Mouse (Mus musculus) kidney, adult 18-20 months (tissue): ENCODE results near the gene Blcap.

Experiments used
- DNase-seq: peaks from one replicate; pipeline ENCODE4 v3.0.0; 2021

Blcap gene

DNA sequence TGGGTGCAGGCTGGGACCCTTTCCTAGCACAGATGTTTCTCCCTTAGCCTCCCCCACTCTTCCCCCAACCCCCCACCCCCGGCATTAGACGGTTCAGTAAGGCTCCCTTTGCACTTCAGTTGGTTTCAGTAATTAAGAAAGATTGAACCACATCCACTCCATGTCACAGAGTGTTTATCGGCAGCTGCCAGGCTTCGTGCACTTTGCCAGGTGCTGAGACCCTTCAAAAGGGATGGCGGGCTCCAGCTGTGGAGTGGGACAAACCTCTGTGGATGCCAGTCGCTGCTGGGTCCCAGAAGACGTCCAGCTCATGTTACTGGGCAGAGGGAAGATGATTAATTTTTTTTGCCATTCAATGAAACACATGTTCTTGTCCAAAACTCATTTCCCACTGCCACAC is 52.6 kb downstream of the Blcap start:
- DNase-seq = no peak

DNA sequence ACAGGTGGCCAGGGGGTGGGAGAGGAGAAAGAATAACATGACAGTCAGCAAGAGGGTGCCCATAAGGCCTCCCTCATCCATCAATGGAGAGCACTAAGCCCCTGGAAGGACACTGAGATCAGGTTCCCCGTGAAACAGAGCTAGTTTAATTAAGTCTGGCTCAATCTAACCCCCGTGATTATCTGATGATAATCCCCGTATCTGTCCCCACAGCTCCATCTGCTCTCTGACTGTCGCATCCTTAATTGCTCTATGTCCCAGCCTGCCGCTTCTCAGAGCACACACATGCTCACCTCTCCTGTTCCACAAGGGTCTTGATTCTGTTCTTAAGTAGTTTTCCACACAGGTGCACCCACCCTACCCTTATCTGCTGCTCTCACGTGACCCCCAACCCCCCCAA is 53.5 kb downstream of the Blcap start:
- no peak for DNase-seq

DNA sequence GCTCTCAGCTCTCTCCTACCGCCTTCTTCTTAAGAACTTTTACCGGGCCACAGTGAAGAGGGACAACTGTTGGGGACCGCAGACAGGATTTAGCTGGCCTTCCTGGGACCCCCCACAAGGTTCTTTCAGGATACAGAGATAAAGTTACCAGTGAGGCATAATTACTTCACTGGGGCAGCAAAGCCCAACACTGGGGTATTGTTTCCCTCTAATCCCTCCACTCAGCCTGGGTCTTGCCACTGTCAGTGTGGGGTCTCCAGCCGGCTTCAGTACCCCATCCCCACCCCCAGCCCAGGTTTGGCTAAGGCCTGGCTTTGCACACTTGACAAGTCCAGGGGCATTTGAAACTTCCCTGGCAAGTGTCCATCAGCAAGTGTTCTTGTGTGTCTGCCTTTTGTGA is 56.7 kb downstream of the Blcap start:
- DNase-seq = no peak

DNA sequence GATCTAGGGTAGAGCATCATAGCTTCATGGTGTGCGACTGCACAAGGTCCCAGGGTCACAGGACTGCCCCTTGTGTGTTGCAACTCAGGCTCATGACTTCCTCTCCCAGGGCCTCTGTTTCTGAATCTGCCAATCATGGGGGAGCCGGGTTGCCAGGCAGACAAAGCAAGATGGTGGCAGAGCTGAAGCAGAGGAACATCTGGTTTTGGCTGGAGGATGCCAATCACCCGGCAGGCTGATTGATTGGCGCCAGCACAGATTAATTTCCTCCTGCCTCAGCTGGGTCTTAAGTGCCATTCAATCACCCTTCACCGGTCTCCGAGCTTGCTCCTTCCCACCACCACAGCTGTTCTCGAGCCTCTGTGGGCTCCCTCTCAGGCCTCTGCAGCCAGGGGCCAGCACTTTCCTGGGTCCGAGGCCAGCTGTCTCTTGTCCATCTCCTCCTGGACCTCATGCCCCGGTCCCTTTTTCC is 57.3 kb downstream of the Blcap start:
- no peak for DNase-seq

DNA sequence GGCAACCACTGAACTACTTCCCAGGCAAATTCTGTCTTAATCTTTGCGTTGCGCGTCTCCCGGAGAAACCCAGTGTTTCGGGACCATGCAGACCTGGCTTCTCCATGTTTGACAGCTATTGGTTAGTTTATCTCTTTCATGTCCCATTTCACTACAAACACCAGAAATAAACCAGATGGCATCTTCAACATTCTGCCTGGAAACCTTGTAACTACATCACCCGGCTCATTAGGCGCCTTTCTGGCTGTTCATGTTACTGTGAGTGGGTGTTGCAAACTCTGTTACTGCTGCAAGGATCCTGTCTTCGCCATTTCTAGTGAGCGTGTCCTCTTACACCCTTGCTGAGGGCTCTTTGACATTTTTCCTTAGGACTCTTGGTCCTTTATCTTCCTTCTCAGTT is 58.2 kb downstream of the Blcap start:
- DNase-seq = no peak

DNA sequence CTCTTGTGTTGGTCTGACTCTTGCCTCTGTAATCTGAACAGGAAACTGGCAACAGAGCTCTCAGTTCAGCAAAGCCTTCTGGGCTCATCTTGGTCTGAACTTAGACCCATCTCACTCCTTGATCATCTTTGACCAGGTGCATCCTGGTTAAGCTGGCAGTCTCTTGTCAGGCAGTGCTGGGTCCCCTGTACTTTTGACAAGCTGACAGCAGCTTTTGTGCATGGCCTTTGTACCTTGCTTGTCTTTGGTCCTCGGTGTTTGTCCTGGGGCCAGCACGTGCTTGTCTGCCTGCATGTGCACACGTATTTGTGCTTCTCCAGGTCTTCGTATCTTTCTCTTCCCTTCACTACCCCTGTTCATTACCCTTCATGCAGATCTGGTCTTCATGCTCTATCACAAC is 61.0 kb downstream of the Blcap start:
- DNase-seq = peak; percentile 23

DNA sequence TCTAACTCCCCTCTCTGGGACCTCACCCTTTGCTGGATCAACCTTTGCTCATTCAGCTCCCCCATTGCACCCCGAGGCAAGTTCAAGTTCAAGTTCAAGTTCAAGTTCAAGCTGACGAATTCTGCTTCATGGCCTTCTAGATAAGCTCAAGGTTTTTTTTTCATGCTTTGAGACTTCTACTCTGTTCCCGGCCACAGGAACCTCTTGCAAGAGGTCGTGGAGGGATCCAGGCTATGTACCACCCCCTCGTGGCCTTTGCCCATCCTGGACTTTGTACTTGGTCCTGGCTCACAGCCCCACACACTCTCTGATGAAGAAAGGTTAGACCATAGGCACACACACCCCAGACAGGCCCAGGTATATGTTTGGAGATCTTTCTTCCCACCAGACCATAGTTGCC is 61.9 kb downstream of the Blcap start:
- peak; percentile 65 for DNase-seq

DNA sequence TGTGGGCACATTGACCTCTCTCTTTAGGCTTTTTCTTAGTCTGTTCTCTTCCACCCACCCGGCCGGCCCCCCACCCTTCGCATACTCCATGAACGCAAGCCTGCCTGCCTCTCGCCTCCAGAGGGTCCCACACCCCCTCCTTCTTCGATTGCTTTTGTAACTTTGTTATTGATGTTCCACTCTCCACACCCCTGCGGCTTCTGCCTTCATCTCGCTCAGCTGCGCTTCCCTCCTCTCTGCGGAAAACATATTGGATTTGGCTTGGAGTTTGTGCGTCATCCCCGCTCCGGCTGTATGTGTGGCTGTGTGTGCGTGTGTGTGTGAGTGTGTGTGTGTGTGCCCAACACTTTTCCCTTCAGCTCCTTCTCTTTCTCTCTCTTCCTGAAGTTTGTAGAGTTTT is 64.3 kb downstream of the Blcap start:
- DNase-seq = no peak
